Mouse (Mus musculus) brown adipose tissue, adult 24 weeks (tissue): ENCODE measurements around the gene Gm21972. TPM values are rescaled to one million over a fixed set of nuclear protein-coding genes. Genes with fewer than 3 reads are reported as not detected.
A peak's percentile ranks its signal among the peaks of the same experiment; 100 is the strongest.

Experiments used
- H3K27ac ChIP-seq: fragments of 200-500 bp; replicated peaks from 2 replicates; pipeline ENCODE4 v1.5.1; 2012; ENCODE audit warnings: low read depth, mild to moderate bottlenecking, low read length
- H3K4me1 ChIP-seq: fragments of 200-500 bp; 2 replicates; pipeline ENCODE4 v1.6.1; 2012; ENCODE audit warnings: low read length, mixed read lengths; ENCODE audit not compliant: control insufficient read depth, insufficient read depth, insufficient read length
- H3K4me3 ChIP-seq: fragments of 200-500 bp; 2 replicates; pipeline ENCODE4 v1.5.1; 2012; ENCODE audit warnings: low read depth, mild to moderate bottlenecking, low read length, moderate library complexity; ENCODE audit not compliant: insufficient read depth
- polyA plus RNA-seq: library from polyadenylated mRNA; stranded (reverse); fragments of >200 nt; gene quantifications from 2 replicates; pipeline ENCODE4 v1.2.4, GENCODE M21; 2012; ENCODE audit not compliant: missing spikeins, insufficient read depth, insufficient read length

The Gm21972 gene
- polyA plus RNA-seq, 1 experiment: 3.1 TPM

DNA sequence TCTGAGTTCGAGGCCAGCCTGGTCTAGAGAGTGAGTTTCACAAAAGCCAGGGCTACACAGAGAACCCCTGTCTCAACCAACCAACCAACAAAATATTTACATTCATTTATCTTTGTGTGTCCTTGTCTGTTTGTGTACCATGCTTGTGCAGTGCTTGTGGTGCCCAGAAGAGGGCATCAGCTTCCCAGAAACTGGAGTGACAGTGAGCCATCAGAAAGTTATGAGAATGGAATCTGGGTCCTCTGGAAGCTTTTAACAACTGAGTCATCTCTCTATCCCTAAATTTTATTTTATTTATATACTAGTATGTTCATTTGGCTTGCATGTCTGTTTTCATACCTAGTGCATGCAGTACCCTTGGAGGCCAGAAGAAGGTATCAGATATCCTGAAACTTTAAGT is 19.2 kb downstream of the Gm21972 start:
- no peak overlapping the region for H3K4me3 ChIP-seq
- H3K4me1 ChIP-seq: no peaks in the 10 kb centered on the region
- H3K27ac ChIP-seq: no peak overlapping the region

- Histone ChIP-seq H3K4me3 (peak within 1 kb of the TSS; percentile 66), H3K4me1 (no peaks in the 10 kb centered on the region), H3K27ac (peak within 1 kb of the TSS; percentile 62)
Measured at GRCm38 (mm10) chr1:86154133-86154823, 20.8 kb downstream of the Gm21972 start, which contains the start of gene Armc9. Armc9 (plus strand) TSS chr1:86154780.

DNA sequence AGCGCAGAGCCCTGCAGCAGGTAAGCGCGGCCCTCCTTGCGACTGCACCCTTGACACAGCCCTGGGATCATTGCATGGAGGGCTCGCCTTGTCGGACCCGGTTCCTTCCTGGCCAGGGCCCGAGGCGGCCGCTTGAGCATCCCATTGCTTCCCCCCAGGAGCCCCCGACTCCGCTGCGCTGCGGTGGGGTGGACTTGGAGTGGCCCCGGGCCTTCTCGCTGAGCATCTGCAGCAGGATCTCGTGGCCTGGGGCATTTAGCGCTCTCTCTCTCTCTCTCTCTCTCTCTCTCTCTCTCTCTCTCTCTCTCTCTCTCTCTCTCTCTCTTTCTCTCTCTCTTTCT is 21.4 kb downstream of the Gm21972 start:
- peak overlapping the region; percentile 66 for H3K4me3 ChIP-seq

DNA sequence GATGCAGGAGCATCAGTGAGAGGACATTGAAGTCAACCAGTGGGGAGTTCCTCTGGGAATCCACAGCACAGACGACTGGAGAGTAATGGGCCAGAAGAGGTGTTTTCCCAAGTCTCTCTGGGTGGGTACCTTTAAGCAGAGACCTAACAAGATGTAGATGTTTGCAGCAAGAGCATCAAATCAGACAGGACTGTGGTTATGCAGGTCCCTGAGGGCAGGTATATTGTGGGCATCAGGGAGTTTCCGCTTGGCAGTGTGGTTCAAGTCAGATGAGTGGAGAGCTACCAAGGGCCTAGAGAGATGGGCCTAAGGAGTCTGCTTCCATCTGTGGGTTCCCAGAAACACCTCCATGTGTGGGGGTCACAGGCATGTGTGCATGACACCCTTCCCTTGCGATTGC is 22.6 kb downstream of the Gm21972 start:
- Histone ChIP-seq H3K27ac (no peak overlapping the region), H3K4me3 (no peak overlapping the region), H3K4me1 (no peaks in the 10 kb centered on the region)

More for the DNA sequence above, 21.4 kb downstream of the Gm21972 start:
- H3K4me1 ChIP-seq: no peaks in the 10 kb centered on the region
- no peak overlapping the region for H3K27ac ChIP-seq

DNA sequence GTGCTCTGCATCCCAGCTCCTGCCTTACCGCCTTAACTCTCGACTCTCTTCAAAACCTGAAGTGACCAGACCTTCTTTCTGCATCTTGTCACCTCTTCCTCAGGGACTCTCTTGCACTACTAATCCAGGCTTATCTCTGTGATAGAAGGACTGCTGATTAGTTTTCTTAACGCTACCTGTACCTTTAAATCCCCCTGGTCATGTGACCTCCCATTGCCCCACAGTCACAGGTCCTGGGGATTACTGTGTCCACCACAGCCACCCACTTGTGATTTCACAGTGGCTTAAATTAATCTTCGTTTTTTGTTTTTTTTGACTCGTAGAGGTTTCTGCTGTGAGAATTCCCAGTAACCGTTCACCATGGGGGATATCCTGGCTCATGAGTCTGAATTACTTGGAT is 23.2 kb downstream of the Gm21972 start:
- no peaks in the 10 kb centered on the region for H3K4me1 ChIP-seq
- no peak overlapping the region for H3K27ac ChIP-seq
- H3K4me3 ChIP-seq: no peak overlapping the region

DNA sequence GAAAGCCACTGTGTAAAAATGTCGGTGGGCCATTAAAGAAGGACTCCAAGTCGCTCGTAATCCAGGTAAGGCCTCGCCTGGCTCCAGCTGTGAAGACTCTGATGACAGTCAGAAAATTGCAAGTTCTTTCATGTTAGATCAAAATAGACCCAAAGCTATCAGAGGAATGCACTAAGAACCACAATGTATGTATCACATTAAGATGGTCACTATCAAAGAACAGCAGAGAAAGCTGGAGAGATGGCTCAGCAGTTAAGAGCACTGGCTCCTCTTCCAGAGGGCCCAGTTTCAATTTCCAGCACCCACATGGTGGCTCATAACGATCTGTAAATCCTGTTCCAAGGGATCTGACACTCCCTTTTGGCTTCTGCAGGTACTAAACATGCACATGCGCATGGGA is 26.6 kb downstream of the Gm21972 start:
- Histone ChIP-seq H3K4me1 (no peaks in the 10 kb centered on the region), H3K27ac (no peak overlapping the region), H3K4me3 (no peak overlapping the region)

GRCm38 (mm10) chr1:86160479-86160878 is 27.0 kb downstream of the Gm21972 start:
- H3K4me3 ChIP-seq: no peak overlapping the region
- H3K4me1 ChIP-seq: no peaks in the 10 kb centered on the region
- no peak overlapping the region for H3K27ac ChIP-seq

GRCm38 (mm10) chr1:86161061-86161460 is 27.6 kb downstream of the Gm21972 start:
- H3K4me3 ChIP-seq: no peak overlapping the region
- H3K27ac ChIP-seq: no peak overlapping the region
- H3K4me1 ChIP-seq: no peaks in the 10 kb centered on the region

- Histone ChIP-seq H3K4me3 (no peak overlapping the region), H3K27ac (no peak overlapping the region), H3K4me1 (no peaks in the 10 kb centered on the region)
Measured at GRCm38 (mm10) chr1:86174602-86175001, 41.2 kb downstream of the Gm21972 start.

GRCm38 (mm10) chr1:86176066-86176465 is 42.6 kb downstream of the Gm21972 start:
- Histone ChIP-seq H3K4me3 (no peak overlapping the region), H3K4me1 (no peaks in the 10 kb centered on the region), H3K27ac (no peak overlapping the region)

DNA sequence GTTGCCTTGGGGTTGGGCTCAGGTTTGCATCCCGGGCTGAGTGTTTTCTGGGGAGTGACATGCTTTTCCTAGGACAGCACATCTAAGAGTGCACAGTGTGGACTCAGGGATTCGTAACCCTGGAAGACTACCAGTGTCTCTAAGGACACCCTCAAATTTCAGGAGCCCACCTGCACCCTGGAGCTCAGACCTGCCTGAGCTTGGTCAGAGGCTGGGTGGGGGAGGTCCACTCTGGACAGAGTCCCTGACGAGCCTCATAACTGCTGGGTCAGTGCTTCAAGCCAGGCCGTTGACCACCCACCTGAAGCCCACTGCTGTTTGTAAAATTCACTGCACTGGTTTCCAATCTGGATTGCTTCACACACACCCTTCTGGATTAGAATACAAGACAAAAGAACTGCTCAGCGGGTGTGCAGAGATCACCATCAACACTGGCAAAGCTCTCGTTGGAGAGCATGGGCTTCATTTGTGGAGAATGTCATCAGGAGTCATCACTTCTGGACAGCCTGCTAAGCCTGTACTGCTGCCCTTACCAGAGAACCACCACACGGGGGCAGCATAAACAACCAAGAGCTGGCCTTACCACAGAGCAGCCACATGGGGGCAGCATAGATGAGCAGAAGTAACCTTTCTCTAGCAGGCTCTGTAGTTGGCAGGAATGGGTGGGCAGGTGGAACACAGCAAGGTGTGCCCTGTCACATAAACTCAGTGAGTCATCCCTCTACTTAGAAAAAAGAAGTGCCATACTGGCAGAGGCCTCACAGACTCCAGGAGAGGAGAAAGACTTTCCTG is 45.2 kb downstream of the Gm21972 start:
- Histone ChIP-seq H3K4me3 (no peak overlapping the region), H3K27ac (no peak overlapping the region), H3K4me1 (no peaks in the 10 kb centered on the region)

DNA sequence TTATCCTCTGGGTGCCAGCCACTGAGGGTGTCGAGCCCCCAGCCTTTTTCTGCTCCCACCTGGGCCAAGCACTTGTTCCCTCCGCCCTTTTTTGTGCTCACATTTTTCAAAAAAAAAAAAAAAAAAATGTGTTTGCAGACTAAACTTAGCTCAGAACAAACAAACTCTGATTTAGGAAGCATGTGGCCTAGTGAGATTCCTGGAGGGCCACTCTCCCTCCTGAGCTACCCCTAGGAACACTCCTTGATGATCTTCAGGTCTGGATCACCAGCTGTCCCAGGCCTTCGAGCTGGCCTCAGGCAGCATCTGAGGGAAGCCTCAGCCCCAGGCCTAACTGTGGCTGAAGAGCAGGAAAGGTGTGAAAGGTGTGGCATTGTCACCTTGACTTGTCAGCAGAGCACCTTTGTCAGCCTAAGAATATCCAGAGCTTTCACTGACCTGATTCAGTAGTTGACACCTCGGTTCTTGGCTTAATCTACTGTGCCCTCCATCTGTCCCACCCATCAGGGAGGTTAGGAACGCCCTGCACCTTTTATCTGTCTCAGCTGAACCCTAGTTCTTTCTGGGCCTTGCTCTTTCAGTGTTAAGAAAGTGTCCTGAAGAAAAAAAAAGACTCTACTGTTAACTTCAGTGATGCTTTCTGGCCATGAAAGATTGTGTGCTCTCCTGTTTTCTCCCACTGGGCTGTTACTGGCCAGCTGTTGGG is 48.7 kb downstream of the Gm21972 start:
- no peaks in the 10 kb centered on the region for H3K4me1 ChIP-seq

GRCm38 (mm10) chr1:86183577-86184263 is 50.3 kb downstream of the Gm21972 start:
- no peak overlapping the region for H3K27ac ChIP-seq
- H3K4me1 ChIP-seq: no peaks in the 10 kb centered on the region
- H3K4me3 ChIP-seq: no peak overlapping the region

More for the DNA sequence above, 48.7 kb downstream of the Gm21972 start:
- Histone ChIP-seq H3K4me3 (no peak overlapping the region), H3K27ac (no peak overlapping the region)

DNA sequence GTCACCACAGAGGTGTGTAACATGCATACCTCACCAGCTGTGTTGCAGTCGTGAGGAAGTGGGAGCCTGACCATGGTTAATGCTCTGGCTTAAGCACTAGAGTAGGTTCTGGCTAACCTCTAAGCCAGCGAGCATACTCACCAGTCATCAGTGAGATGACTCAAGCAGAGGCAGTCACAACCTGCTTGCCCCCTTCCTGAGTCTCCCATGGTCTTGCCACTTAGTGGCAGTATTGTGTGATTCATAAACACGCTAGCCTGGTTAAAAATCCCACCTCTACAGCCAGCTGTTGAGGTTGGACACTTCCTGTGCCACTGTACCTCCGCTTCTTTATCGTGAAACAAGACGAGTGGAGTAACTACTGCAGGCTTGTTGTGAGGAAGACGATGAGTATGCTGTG is 53.3 kb downstream of the Gm21972 start:
- H3K4me3 ChIP-seq: no peak overlapping the region
- no peaks in the 10 kb centered on the region for H3K4me1 ChIP-seq
- no peak overlapping the region for H3K27ac ChIP-seq

DNA sequence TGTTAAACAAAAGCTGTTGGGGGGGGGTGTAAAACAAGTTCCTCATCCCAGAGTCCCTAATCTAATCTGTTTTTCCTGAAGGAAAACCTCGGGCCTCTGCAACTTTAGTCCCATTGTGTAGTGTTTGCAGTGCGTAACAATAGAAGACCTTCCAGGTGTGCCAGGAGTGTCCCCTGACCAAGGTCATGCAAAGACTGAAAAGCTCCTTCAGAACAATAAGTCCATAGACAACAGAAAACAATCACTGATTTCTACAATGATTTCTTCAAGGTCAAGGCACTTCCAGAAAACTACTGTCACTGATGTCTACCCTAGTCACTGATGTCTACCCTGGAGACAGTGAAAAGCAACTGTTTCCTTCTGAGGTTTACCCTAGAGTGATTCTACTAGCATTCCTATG is 54.4 kb downstream of the Gm21972 start:
- H3K4me1 ChIP-seq: no peaks in the 10 kb centered on the region
- H3K27ac ChIP-seq: no peak overlapping the region
- no peak overlapping the region for H3K4me3 ChIP-seq
